8 mouse cellular contexts compared by ENCODE assay signal in the genomic region with DNA sequence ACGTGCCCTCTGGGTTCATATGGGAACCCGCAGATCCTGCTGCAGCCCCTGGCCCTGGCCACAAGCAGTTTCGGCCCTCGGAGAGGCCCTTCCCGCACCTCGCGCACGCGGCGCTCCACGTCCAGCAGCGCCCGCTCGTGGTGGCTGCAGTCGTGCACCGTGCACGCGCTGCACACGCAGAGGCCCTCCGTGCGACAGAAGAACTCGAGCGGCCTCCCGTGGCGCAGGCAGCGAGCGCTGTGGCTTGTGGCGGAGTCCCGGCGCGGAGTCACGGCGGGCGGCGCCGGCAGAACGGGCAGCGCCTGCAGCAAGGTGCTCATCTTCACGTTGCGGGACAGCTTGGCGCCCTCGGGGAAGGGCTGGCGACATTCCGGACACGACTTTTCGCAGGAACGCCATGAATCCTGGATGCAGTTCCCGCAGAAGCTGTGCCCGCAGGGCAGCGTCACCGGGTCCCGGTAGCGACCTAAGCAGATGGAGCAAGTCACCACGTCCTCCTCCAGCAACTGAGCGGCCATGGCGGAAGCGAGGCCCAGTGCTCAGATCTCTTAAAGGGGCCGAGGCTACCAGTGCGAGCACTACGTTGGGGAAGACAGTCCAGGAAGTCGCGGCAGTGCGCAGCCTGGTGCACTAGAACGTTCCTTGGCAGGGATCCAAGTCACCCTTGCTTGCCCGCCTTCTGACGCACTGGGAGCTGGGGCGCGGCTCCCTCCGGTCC. TPM values are rescaled to one million over a fixed set of nuclear protein-coding genes. Genes with fewer than 3 reads are reported as not detected.
A peak's percentile ranks its signal among the peaks of the same experiment; 100 is the strongest.
DNase-seq lines count a peak whose midpoint lies in the region; ATAC-seq lines count a peak whose summit lies in the region.

A gene (minus strand): TSS at position 641 of the 718 bp plus-strand sequence.

- H3K4me3 ChIP-seq in intestine, embryonic 14.5 days (ENCODE audit: low read depth, low read length): peak within 1 kb of the TSS; percentile 43

- DNase-seq in adrenal gland, adult (ENCODE audit: inconsistent age in 2 of 2, low spot score in 1 of 2): peak; percentile 91 to 95
- DNase-seq in embryo, embryonic 10.5 days (ENCODE audit: low spot score): peak; percentile 88
- DNase-seq in gastrocnemius, postnatal 14 days: peak; percentile 92
- peak; percentile 93 for DNase-seq in intestine, embryonic 14.5 days (ENCODE audit: low spot score)
- peak; percentile 80 to 95 for DNase-seq in left cerebral cortex, postnatal 10 days (ENCODE audit: extremely low spot score in 1 of 2, low spot score in 2 of 2)
- peak; percentile 92 to 94 for DNase-seq in right cerebral cortex, postnatal 10 days (ENCODE audit: low spot score in 2 of 2)
- DNase-seq in urinary bladder, postnatal 14 days (ENCODE audit: low spot score): peak; percentile 93

- H3K9me3 ChIP-seq in intestine, embryonic 14.5 days (ENCODE audit: control insufficient read depth, low read length): no peaks in the 10 kb centered on the region

- H3K4me2 ChIP-seq in intestine, embryonic 14.5 days (ENCODE audit: low read length): peak within 1 kb of the TSS; percentile 50

- peak; percentile 82 for ATAC-seq in intestine, embryonic 14.5 days (replicated peaks; ENCODE audit: low FRiP score, low TSS enrichment, low read depth)
- peak; percentile 78 for ATAC-seq in megakaryocyte progenitor cell, adult 5-6 weeks (replicated peaks; ENCODE audit: poor library complexity)

- peak within 1 kb of the TSS; percentile 84 for H3K27ac ChIP-seq in intestine, embryonic 14.5 days (ENCODE audit: low read depth)

- peak within 1 kb of the TSS; percentile 67 for H3K9ac ChIP-seq in intestine, embryonic 14.5 days (ENCODE audit: low read length)

- peaks cover 43% of the 10 kb centered on the region for H3K36me3 ChIP-seq in intestine, embryonic 14.5 days (ENCODE audit: control insufficient read depth, insufficient read depth, low read length)

- intact Hi-C loops in gastrocnemius, postnatal 14 days (cut with DNase I; ENCODE audit: low total_unique reads): loop anchor here (10.0 kb wide), 1 partner anchor 96 kb away; a partner anchor contains a TSS
- intact Hi-C loops in left cerebral cortex, postnatal 10 days (cut with DNase I): loop anchor here (2.0 to 5.0 kb wide), 2 partner anchors 44 to 98 kb away; a partner anchor contains a TSS

- peaks cover 18% of the 10 kb centered on the region for H3K4me1 ChIP-seq in intestine, embryonic 14.5 days (replicated peaks; ENCODE audit: control insufficient read depth, insufficient read depth, low read length)

- under 1% methylated on average over 69 of the region's 69 CpGs for WGBS in intestine, embryonic 14.5 days

- no peaks in the 10 kb centered on the region for H3K27me3 ChIP-seq in intestine, embryonic 14.5 days (replicated peaks; ENCODE audit: control insufficient read depth, insufficient read depth, low read length)

RNA-seq across cellular contexts. Expression of the gene that starts here (rescaled TPM):
- total RNA-seq in gastrocnemius, postnatal 14 days (2021): 1 to 10 TPM; 3.3 to 3.5 TPM
- 5.3 and 5.5 TPM in 2 replicates for polyA plus RNA-seq in intestine, embryonic 14.5 days (2014; fragmentation: Nextera tagmentation; extraction: Ambion mirVana)
- 1 to 10 TPM; 6.2 to 6.6 TPM for total RNA-seq in left cerebral cortex, postnatal 10 days (2021)
- total RNA-seq in megakaryocyte progenitor cell, adult 5-6 weeks (2015): 13.8 and 16.2 TPM in 2 replicates
- total RNA-seq in megakaryocyte progenitor cell, adult 5-6 weeks (2017): 6.2 and 7.7 TPM in 2 replicates

Comparison
In these comparisons a context has a peak if more than half of its experiments do, and no peak if none do; other contexts are left out.
1. Peak in every context shown above with its lines: DNase-seq, ATAC-seq, H3K4me3 ChIP-seq and H3K27ac ChIP-seq.